Mouse (Mus musculus) intestine, postnatal 0 days (tissue): ENCODE measurements around the gene Alx3. TPM values are rescaled to one million over a fixed set of nuclear protein-coding genes. Genes with fewer than 3 reads are reported as not detected.
A peak's percentile ranks its signal among the peaks of the same experiment; 100 is the strongest.

Experiments
- ATAC-seq: fragments of 200-750 bp; cut with Nextera tagmentation; 2 replicates; pipeline ENCODE4 v1.8.0; 2017; ENCODE audit warnings: mild to moderate bottlenecking, moderate TSS enrichment, moderate library complexity
- H3K27ac ChIP-seq: fragments of 300-500 bp; sonication (generic); 2 replicates; pipeline ENCODE4 v1.5.1; 2014; ENCODE audit warnings: mild to moderate bottlenecking, low read depth, low read length, moderate library complexity
- H3K27me3 ChIP-seq: fragments of 300-500 bp; sonication (generic); replicated peaks from 2 replicates; pipeline ENCODE4 v1.6.1; 2014; ENCODE audit warnings: low read length, mixed read lengths; ENCODE audit not compliant: control insufficient read depth, insufficient read depth
- H3K36me3 ChIP-seq: fragments of 300-500 bp; sonication (generic); 2 replicates; pipeline ENCODE4 v1.6.1; 2014; ENCODE audit warnings: mild to moderate bottlenecking, moderate library complexity; ENCODE audit not compliant: control insufficient read depth, insufficient read depth
- H3K4me1 ChIP-seq: fragments of 300-500 bp; sonication (generic); replicated peaks from 2 replicates; pipeline ENCODE4 v1.6.1; 2014; ENCODE audit warnings: antibody characterized with exemption, low read length, mixed read lengths; ENCODE audit not compliant: control insufficient read depth, insufficient read depth
- H3K4me2 ChIP-seq: fragments of 300-500 bp; sonication (generic); replicated peaks from 2 replicates; pipeline ENCODE4 v1.6.1; 2014; ENCODE audit warnings: low read depth, mild to moderate bottlenecking, moderate library complexity
- H3K4me3 ChIP-seq: fragments of 300-500 bp; sonication (generic); 2 replicates; pipeline ENCODE4 v1.5.1; 2014; ENCODE audit warnings: low read depth, low read length
- H3K9ac ChIP-seq: fragments of 300-500 bp; sonication (generic); 2 replicates; pipeline ENCODE4 v1.6.1; 2014; ENCODE audit warnings: mild to moderate bottlenecking, low read depth, low read length
- H3K9me3 ChIP-seq: fragments of 300-500 bp; sonication (generic); 2 replicates; pipeline ENCODE4 v1.6.1; 2016; ENCODE audit warnings: mixed run types; ENCODE audit not compliant: control insufficient read depth
- CTCF ChIP-seq: sonication (generic); IDR thresholded peaks from 2 replicates; pipeline ENCODE4 v1.5.1; 2016; ENCODE audit warnings: low read depth, mild to moderate bottlenecking, control low read depth, antibody characterized with exemption, moderate library complexity
- WGBS: fragments of 180-500 bp; shearing (Covaris S2); extraction: QIAGEN DNeasy Blood & Tissue Kit; methylation state at CpG from one replicate; pipeline ENCODE4 v1.1.7; 2014; 5-methylcytosine and 5-hydroxymethylcytosine counted together
- polyA plus RNA-seq: library from polyadenylated mRNA; unstranded; fragments of >200 nt; fragmentation: Nextera tagmentation; extraction: Ambion mirVana; gene quantifications from 2 replicates; pipeline ENCODE4 v1.2.1, GENCODE M21; 2015

Alx3 gene
- polyA plus RNA-seq, 1 experiment from 2014 or later = not detected

DNA sequence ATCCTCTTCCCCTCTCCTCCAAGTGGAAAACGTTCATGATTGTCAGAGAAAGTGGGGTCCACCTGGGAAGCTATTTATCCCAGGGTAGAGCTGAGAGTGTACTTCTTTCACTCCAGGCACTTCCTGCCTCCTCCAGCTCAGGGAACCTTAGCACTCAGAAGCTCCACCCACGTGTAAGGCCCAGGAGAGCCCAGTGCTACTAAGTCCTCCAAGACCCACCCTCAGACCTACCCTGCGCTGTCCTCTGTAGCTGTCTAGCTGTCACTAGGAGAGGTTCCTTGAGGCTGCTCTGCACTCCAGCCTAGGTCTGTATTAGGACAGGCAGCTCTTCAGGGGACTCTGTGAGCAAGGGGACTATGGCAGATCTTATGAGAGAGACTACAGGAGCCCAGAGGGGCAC is 36.1 kb upstream of the Alx3 start:
- no peak for TF ChIP-seq CTCF
- H3K9me3 ChIP-seq = no peaks in the 10 kb centered on the region
- no peak; the same call in 1 of the 2 replicates for ATAC-seq
- H3K4me2 ChIP-seq = no peak overlapping the region
- 22% methylated on average over 3 of the region's 3 CpGs for WGBS
- no peaks in the 10 kb centered on the region for H3K36me3 ChIP-seq
- no peaks in the 10 kb centered on the region for H3K4me1 ChIP-seq
- no peak overlapping the region for H3K9ac ChIP-seq
- 0 out of 2 replicates have a peak, but pooled peaks cover 3% of the 10 kb centered on the region for H3K27me3 ChIP-seq
- H3K4me3 ChIP-seq = no peak overlapping the region
- no peak overlapping the region for H3K27ac ChIP-seq

DNA sequence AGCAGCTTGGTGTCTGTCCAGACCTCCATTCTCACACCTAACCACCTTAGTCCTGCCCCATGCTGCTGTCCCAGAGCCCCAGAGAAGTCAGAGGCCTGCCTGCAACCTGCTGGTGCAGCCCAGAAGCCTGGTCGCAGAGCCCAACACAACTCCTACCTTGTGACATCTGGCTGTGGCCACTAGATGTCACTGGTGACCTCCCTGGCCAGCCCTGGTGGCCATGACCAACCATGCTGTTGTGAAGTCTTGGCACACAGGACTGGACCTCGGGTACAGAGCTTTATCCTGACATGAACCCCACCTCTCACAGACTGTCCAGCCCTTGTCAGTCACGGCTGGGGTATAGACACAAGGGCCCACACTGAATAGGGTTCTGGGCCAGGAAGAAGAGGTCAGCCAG is 35.6 kb upstream of the Alx3 start:
- Histone ChIP-seq H3K4me3 (no peak overlapping the region), H3K4me1 (no peaks in the 10 kb centered on the region), H3K27me3 (0 out of 2 replicates have a peak, but pooled peaks cover 3% of the 10 kb centered on the region), H3K9me3 (no peaks in the 10 kb centered on the region), H3K9ac (no peak overlapping the region), H3K36me3 (no peaks in the 10 kb centered on the region), H3K4me2 (no peak overlapping the region), H3K27ac (no peak overlapping the region)
- 9% methylated on average over 3 of the region's 3 CpGs for WGBS
- TF ChIP-seq CTCF = peak; percentile 99
- peak; percentile 71 for ATAC-seq

DNA sequence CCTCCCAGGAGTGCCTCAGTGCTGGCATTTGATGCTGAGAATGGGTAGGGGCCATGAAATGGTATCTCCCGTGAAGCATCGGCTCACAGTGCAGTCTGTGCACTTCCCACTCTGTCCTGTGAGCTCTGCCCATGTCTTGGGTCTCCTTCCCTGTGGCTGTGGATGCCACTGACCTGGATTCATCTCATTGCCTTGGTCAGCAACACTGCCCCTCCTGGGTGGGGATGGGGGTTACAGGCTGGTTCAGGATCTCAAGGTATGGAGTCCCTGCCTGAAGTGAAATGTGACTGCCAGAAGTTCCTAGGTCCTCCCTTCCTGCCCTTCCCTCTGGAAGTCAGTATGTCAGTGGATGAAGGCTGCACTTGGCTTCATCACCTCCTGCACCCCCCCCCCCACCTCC is 32.7 kb upstream of the Alx3 start:
- Histone ChIP-seq H3K36me3 (no peaks in the 10 kb centered on the region), H3K9ac (no peak overlapping the region), H3K4me1 (no peaks in the 10 kb centered on the region), H3K27ac (no peak overlapping the region), H3K9me3 (no peaks in the 10 kb centered on the region), H3K27me3 (0 out of 2 replicates have a peak, but pooled peaks cover 3% of the 10 kb centered on the region), H3K4me2 (no peak overlapping the region), H3K4me3 (no peak overlapping the region)
- no peak for ATAC-seq
- 79% methylated on average over 2 of the region's 2 CpGs for WGBS
- TF ChIP-seq CTCF = no peak

DNA sequence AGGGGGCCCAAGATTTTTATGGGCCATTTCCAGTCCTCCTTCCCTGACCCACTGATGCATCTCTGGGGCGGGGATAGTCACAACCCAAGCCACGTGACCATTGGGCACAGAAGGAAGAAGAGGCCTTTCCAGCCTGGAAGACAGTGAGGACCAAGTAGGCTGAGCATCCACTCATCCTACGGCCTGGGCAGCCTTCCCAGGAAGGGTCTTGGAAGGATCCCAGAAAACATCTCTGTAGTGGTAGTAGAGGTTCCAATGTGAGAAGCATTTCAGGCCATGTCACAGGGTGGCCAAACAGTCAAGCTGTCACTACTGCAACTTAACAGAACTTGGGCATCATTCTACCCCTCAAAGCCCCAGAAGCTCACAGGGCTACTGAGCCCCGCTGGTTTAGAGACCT is 32.2 kb upstream of the Alx3 start:
- WGBS = 77% methylated on average over 4 of the region's 4 CpGs
- no peak for ATAC-seq
- H3K9ac ChIP-seq = no peak overlapping the region

DNA sequence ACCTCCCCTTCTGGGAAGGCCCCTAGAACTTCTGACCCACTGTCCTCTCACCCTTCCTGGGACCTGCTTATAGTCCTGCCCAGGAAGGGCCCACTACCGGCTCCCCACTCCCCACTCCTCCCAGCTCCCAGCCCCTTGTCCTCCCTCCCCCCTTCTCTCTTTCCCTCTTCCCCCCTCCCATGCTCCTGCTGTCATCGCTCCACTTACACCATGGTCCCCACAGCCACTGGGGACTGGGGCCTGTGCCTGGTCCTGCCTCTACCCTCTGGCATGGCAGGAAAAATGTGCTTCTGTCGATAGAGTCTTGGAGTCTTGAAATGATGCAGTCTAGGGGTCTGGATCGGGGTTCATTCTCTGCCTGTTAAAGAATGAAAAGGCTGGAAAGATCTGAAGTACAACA is 31.0 kb upstream of the Alx3 start:
- ATAC-seq = no peak
- Histone ChIP-seq H3K27me3 (peaks cover 6% of the 10 kb centered on the region; the same call in 1 of the 2 replicates), H3K9me3 (no peaks in the 10 kb centered on the region), H3K4me3 (no peak overlapping the region), H3K36me3 (no peaks in the 10 kb centered on the region), H3K4me1 (no peaks in the 10 kb centered on the region), H3K4me2 (no peak overlapping the region), H3K9ac (no peak overlapping the region), H3K27ac (no peak overlapping the region)
- TF ChIP-seq CTCF = no peak
- 51% methylated on average over 4 of the region's 4 CpGs for WGBS

More for the DNA sequence above, 32.2 kb upstream of the Alx3 start:
- no peaks in the 10 kb centered on the region for H3K36me3 ChIP-seq
- no peak for TF ChIP-seq CTCF
- no peaks in the 10 kb centered on the region for H3K4me1 ChIP-seq
- no peak overlapping the region for H3K27ac ChIP-seq
- H3K9me3 ChIP-seq = no peaks in the 10 kb centered on the region
- no peak overlapping the region for H3K4me2 ChIP-seq
- H3K4me3 ChIP-seq = no peak overlapping the region
- 0 out of 2 replicates have a peak, but pooled peaks cover 4% of the 10 kb centered on the region for H3K27me3 ChIP-seq

DNA sequence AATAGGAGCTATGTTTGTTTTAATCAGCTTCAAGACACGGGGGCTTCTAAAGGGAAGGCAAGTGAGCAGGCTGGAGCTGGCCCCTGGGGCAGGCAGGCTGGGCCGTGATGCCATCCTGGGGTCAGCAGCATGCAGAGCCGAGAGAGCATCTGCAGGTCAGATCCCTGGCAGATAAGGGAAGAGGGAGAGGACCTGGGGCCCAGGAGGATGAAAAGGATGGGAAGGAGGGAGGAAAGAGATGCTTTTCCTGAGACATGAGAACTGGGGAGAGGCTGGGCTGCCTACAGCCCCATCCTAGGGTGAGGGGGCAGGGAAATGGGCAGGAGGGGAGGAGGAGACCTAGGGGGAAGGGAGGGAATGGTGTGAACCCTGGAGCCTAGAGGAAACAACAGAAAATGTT is 29.5 kb upstream of the Alx3 start:
- Histone ChIP-seq H3K4me2 (no peak overlapping the region), H3K4me3 (no peak overlapping the region), H3K9ac (no peak overlapping the region), H3K9me3 (no peaks in the 10 kb centered on the region), H3K36me3 (no peaks in the 10 kb centered on the region), H3K4me1 (no peaks in the 10 kb centered on the region), H3K27ac (no peak overlapping the region), H3K27me3 (peaks cover 6% of the 10 kb centered on the region; the same call in 1 of the 2 replicates)
- no peak for TF ChIP-seq CTCF
- 24% methylated on average over 3 of the region's 3 CpGs for WGBS
- no peak for ATAC-seq

DNA sequence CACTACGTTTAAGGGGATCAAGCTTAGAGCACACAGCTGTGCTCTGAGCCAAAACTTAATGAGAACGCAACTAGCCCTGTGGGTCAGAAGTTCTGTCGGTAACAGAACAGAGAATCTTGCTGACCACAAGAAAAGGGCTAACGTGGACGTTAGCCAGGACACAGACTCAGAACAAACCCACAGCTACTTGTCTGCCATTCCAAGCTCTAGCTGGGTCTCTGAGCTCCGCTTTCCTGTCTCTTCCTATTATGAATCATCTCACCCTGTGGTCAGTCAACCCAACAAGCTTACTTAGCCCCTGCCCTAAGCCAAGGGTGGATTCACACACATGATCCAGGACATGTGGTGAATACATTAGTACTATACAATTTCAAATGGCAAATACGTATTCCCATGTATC is 27.1 kb upstream of the Alx3 start:
- Histone ChIP-seq H3K4me3 (no peak overlapping the region), H3K9me3 (no peaks in the 10 kb centered on the region), H3K9ac (no peak overlapping the region), H3K4me1 (no peaks in the 10 kb centered on the region), H3K27ac (no peak overlapping the region), H3K27me3 (peaks cover 3% of the 10 kb centered on the region; the same call in 1 of the 2 replicates), H3K4me2 (no peak overlapping the region), H3K36me3 (no peaks in the 10 kb centered on the region)
- WGBS = 83% methylated on average over 7 of the region's 7 CpGs
- no peak for ATAC-seq
- no peak for TF ChIP-seq CTCF
